Comparison of ENCODE assay signal across 11 mouse cellular contexts in the genomic region with DNA sequence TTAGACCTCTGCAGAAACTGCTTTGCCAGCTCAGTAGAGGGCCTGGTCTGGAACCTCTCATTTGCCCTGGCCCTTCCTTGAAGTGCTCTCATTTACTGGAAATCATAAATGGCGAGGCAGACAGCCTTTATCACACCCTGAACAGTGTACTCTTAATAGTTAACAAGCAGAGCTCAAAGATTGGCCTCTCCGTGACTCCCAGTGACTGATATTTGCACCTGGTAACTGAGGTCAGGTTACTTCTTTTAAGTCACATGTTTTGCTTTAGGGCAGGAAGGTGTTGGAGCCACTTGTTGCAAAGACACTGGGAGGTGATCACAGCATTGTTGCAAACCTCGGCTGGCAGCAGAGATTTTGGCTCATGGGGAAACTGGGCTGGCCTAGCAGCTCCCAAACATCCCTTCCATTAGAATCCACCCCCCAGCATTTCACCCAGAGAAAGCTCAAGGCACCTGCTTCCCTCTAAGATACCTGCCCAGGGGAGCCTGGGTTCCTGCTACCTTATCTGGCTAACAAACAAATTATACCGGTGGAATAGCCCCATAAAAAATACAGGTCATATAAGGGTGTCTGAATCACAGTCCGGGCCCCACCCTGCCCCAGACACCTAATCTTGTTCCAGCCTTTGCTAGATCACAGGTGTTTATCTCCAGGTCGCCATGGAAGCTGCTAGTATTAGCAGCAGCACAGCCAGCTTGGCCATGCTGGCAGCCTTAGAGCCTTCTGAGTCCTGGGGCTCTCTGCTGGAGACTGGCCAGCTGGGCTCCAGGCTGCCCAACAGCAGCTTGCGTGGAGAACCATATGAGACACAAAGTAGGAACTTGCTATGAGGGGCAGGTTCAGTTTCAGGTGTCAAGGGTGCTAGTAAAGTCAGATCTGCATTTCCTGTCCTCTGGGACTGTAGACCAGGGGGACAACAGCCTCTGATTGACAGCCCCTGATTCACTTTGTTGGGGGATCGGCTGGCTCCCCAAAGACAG. TPM values are rescaled to one million over a fixed set of nuclear protein-coding genes. Genes with fewer than 3 reads are reported as not detected.
DNase-seq lines count a peak whose midpoint lies in the region; ATAC-seq and TF ChIP-seq lines count a peak whose summit lies in the region.
"Had no signal": no experiment of that assay in that cellular context is flagged by ENCODE, and none has a peak within 500 bp of the region (broad histone marks: within the 10 kb centered on the region; RNA-seq: fewer than 3 reads in every experiment).

No protein-coding gene starts in this region.

- intact Hi-C loops in heart, adult 2 months (cut with DNase I), result no loop called here

- H3K9me3 ChIP-seq in heart, embryonic 16.5 days (replicated peaks; ENCODE audit: control insufficient read depth, low read length), result no peaks in the 10 kb centered on the region
- no peaks in the 10 kb centered on the region for H3K9me3 ChIP-seq in lung, postnatal 0 days (ENCODE audit: low read length)
- no peaks in the 10 kb centered on the region for H3K9me3 ChIP-seq in stomach, embryonic 15.5 days
- H3K9me3 ChIP-seq: liver, embryonic 13.5 days had no signal

- DNase-seq in heart, adult 2 months, result no peak
- DNase-seq in lung, postnatal 0 days (ENCODE audit: low spot score), result no peak
- no peak for DNase-seq in lung, postnatal 25 days (ENCODE audit: low spot score)
- DNase-seq in fat pad, adult 2 months (ENCODE audit: extremely low read depth, low read depth, low spot score), result peak; percentile 36
- DNase-seq in ovary, postnatal 10 days (ENCODE audit: low spot score), result no peak
- DNase-seq in right cerebral cortex, adult 2 months (ENCODE audit: low spot score in 2 of 2), result no peak
- DNase-seq: heart, adult 18-20 months; liver, embryonic 13.5 days had no signal

- TF ChIP-seq POLR2A in heart, adult 2 months (IDR thresholded peaks at IDR 0.05; ENCODE audit: insufficient read depth, low read depth, low read length), result no peak

- H3K27ac ChIP-seq in heart, embryonic 16.5 days (ENCODE audit: low read length), result peak overlapping the region; percentile 56; the same call in 1 of the 2 replicates
- no peak overlapping the region for H3K27ac ChIP-seq in heart, adult 2 months
- no peak overlapping the region for H3K27ac ChIP-seq in lung, postnatal 0 days (ENCODE audit: low read length)
- H3K27ac ChIP-seq in stomach, embryonic 15.5 days, result peak overlapping the region; percentile 74
- H3K27ac ChIP-seq: liver, embryonic 13.5 days had no signal

- no peak for ATAC-seq in heart, embryonic 16.5 days (replicated peaks; ENCODE audit: extremely low read depth, insufficient read depth, low FRiP score)
- peak; percentile 44; the same call in 1 of the 2 replicates for ATAC-seq in lung, postnatal 0 days
- ATAC-seq in stomach, embryonic 15.5 days (ENCODE audit: insufficient read depth, low FRiP score, low read depth), result peak; percentile 88
- ATAC-seq: midbrain, embryonic 16.5 days had no signal

- peaks cover 20% of the 10 kb centered on the region for H3K4me1 ChIP-seq in heart, embryonic 16.5 days (ENCODE audit: control insufficient read depth, insufficient read depth, low read length)
- H3K4me1 ChIP-seq in heart, adult 2 months (ENCODE audit: control insufficient read depth, insufficient read depth, low read length), result no peaks in the 10 kb centered on the region; the same call in 1 of the 2 replicates
- no peaks in the 10 kb centered on the region for H3K4me1 ChIP-seq in lung, postnatal 0 days (ENCODE audit: insufficient read depth, low read depth, low read length)
- peaks cover 5% of the 10 kb centered on the region; the same call in 1 of the 2 replicates for H3K4me1 ChIP-seq in stomach, embryonic 15.5 days

- H3K27me3 ChIP-seq in heart, embryonic 16.5 days (ENCODE audit: control insufficient read depth, insufficient read depth, low read length), result no peaks in the 10 kb centered on the region; the same call in 1 of the 2 replicates
- H3K27me3 ChIP-seq in heart, adult 2 months (ENCODE audit: control insufficient read depth, insufficient read depth, low read length), result no peaks in the 10 kb centered on the region
- no peaks in the 10 kb centered on the region for H3K27me3 ChIP-seq in lung, postnatal 0 days (replicated peaks; ENCODE audit: insufficient read depth, low read length)
- H3K27me3 ChIP-seq in stomach, embryonic 15.5 days (replicated peaks), result no peaks in the 10 kb centered on the region
- H3K27me3 ChIP-seq: liver, embryonic 13.5 days had no signal

- no peak overlapping the region for H3K9ac ChIP-seq in heart, embryonic 16.5 days (ENCODE audit: low read length)
- H3K9ac ChIP-seq in heart, adult 2 months (ENCODE audit: low read depth, low read length), result no peak overlapping the region
- no peak overlapping the region for H3K9ac ChIP-seq in lung, postnatal 0 days (replicated peaks; ENCODE audit: low read depth)
- H3K9ac ChIP-seq in stomach, embryonic 15.5 days, result no peak overlapping the region
- H3K9ac ChIP-seq: liver, embryonic 13.5 days had no signal

- WGBS in heart, embryonic 16.5 days, result 37% methylated on average over 8 of the region's 8 CpGs
- 58% methylated on average over 8 of the region's 8 CpGs for WGBS in heart, adult 2 months
- 47% methylated on average over 8 of the region's 8 CpGs for WGBS in lung, postnatal 0 days
- WGBS in stomach, embryonic 15.5 days, result 52% methylated on average over 8 of the region's 8 CpGs

- no peak overlapping the region for H3K4me3 ChIP-seq in heart, embryonic 16.5 days (ENCODE audit: low read length)
- H3K4me3 ChIP-seq in heart, adult 2 months, result no peak overlapping the region
- H3K4me3 ChIP-seq in lung, postnatal 0 days (ENCODE audit: low read depth, low read length), result no peak overlapping the region
- no peak overlapping the region for H3K4me3 ChIP-seq in stomach, embryonic 15.5 days (replicated peaks)
- H3K4me3 ChIP-seq: liver, embryonic 13.5 days had no signal

- TF ChIP-seq CTCF in heart, adult 2 months (IDR thresholded peaks at IDR 0.05), result no peak
- no peak for TF ChIP-seq CTCF in lung, postnatal 0 days (IDR thresholded peaks at IDR 0.05)

- no peaks in the 10 kb centered on the region; the same call in 1 of the 2 replicates for H3K79me2 ChIP-seq in heart, adult 2 months (replicated peaks; ENCODE audit: control insufficient read depth, insufficient read depth, low read length)

- 0 out of 2 replicates have a peak overlapping the region, but pooled peaks have one; percentile 2 for H3K4me2 ChIP-seq in heart, embryonic 16.5 days (ENCODE audit: low read depth, low read length)
- H3K4me2 ChIP-seq in lung, postnatal 0 days (replicated peaks; ENCODE audit: low read depth, low read length), result no peak overlapping the region
- H3K4me2 ChIP-seq in stomach, embryonic 15.5 days, result no peak overlapping the region
- H3K4me2 ChIP-seq: liver, embryonic 13.5 days had no signal

- H3K36me3 ChIP-seq in heart, embryonic 16.5 days (ENCODE audit: control insufficient read depth, insufficient read depth), result no peaks in the 10 kb centered on the region
- no peaks in the 10 kb centered on the region for H3K36me3 ChIP-seq in heart, adult 2 months (ENCODE audit: control insufficient read depth, insufficient read depth, low read length)
- no peaks in the 10 kb centered on the region for H3K36me3 ChIP-seq in lung, postnatal 0 days (ENCODE audit: insufficient read depth, low read length)
- no peaks in the 10 kb centered on the region for H3K36me3 ChIP-seq in stomach, embryonic 15.5 days
- H3K36me3 ChIP-seq: liver, embryonic 13.5 days had no signal

- TF ChIP-seq EP300 in heart, adult 2 months (IDR thresholded peaks at IDR 0.05; ENCODE audit: insufficient read depth, low read depth, low read length), result no peak
- no peak for TF ChIP-seq EP300 in lung, postnatal 0 days (IDR thresholded peaks at IDR 0.05)

RNA-seq across cellular contexts. Expression of gene Gm12216, which starts 19.1 kb away (rescaled TPM):
- 1.4 and 2.7 TPM in 2 replicates for polyA plus RNA-seq in heart, embryonic 16.5 days (2015; fragmentation: Nextera tagmentation; extraction: Ambion mirVana)
- total RNA-seq in heart, adult 2 months (2021), result 1 to 10 TPM; 2.6 TPM
- 4.4 and 5.5 TPM in 2 replicates for polyA plus RNA-seq in heart, adult 2 months (2012; rRNA removed)
- polyA plus RNA-seq in lung, postnatal 0 days (2015; fragmentation: Nextera tagmentation; extraction: Ambion mirVana), result 3.4 and 5.4 TPM in 2 replicates
- 1.7 and 2.4 TPM in 2 replicates for polyA plus RNA-seq in stomach, embryonic 15.5 days (2015; fragmentation: Nextera tagmentation; extraction: Ambion mirVana)

RNA-seq across cellular contexts. Expression of gene Slc22a5, which starts 51.5 kb away (rescaled TPM):
- 9.0 and 10.6 TPM in 2 replicates for polyA plus RNA-seq in heart, embryonic 16.5 days (2015; fragmentation: Nextera tagmentation; extraction: Ambion mirVana)
- 10 to 100 TPM; 20.9 to 23.7 TPM for total RNA-seq in heart, adult 2 months (2021)
- polyA plus RNA-seq in heart, adult 2 months (2012; rRNA removed), result 21.6 and 31.4 TPM in 2 replicates
- polyA plus RNA-seq in lung, postnatal 0 days (2015; fragmentation: Nextera tagmentation; extraction: Ambion mirVana), result 7.3 and 9.5 TPM in 2 replicates
- 7.8 and 9.3 TPM in 2 replicates for polyA plus RNA-seq in stomach, embryonic 15.5 days (2015; fragmentation: Nextera tagmentation; extraction: Ambion mirVana)

Comparison
In these comparisons a context has a peak if more than half of its experiments do, and no peak if none do; other contexts are left out.
1. H3K27ac ChIP-seq: peak in heart, embryonic 16.5 days (single experiment) and stomach, embryonic 15.5 days (single experiment); none in heart, adult 2 months (single experiment) and lung, postnatal 0 days (single experiment).